Mouse (Mus musculus) adrenal gland, adult 10 weeks (tissue): ENCODE data around the gene Siva1. TPM values are rescaled to one million over a fixed set of nuclear protein-coding genes. Genes with fewer than 3 reads are reported as not detected.

Experiments
- polyA plus RNA-seq: library from polyadenylated mRNA; stranded (reverse); fragments of 350-450 nt; fragmentation: Illumina TruSeq; extraction: RNeasy Lipid Tissue Mini Kit (QIAGEN cat#74804); gene quantifications from one replicate; pipeline ENCODE4 v1.2.3, GENCODE M21; 2014; ENCODE audit warnings: low read depth, low replicate concordance

Siva1 gene
- 2.4 TPM for polyA plus RNA-seq

DNA sequence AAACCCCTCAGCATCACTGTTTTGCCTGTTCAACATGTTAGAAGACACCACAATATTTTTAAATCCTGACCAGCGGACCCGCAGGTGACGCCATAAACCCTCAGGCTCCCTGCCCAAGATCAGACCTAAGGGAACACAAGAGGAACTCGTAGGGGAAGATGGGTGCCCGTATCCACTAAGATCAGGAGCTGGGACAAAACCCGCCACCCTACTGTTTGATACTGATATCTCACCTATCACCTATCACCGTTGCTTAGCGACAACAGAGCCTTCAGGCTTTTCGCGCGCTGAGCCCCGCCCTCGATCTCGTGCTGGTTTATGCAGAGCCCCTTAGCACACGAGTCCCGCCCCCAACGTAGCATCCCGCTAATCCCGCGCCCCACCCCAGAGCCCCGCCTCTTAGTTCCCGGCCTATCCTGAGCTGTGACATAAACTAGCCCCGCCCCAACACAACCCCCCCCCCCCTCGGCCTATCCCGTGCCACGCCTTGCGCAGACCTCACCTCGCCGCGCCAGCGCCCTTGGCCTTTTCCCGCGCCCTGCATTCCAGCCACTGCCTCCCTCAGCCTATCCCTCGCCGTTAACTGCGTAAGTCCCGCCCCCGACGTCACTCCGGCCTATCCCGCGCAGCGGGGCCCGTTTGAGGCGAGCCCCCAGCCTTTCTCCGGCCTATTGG lies at the start of gene Siva1:
TSS of gene Siva1 (plus strand) at position 500 of the 675 bp plus-strand sequence.

DNA sequence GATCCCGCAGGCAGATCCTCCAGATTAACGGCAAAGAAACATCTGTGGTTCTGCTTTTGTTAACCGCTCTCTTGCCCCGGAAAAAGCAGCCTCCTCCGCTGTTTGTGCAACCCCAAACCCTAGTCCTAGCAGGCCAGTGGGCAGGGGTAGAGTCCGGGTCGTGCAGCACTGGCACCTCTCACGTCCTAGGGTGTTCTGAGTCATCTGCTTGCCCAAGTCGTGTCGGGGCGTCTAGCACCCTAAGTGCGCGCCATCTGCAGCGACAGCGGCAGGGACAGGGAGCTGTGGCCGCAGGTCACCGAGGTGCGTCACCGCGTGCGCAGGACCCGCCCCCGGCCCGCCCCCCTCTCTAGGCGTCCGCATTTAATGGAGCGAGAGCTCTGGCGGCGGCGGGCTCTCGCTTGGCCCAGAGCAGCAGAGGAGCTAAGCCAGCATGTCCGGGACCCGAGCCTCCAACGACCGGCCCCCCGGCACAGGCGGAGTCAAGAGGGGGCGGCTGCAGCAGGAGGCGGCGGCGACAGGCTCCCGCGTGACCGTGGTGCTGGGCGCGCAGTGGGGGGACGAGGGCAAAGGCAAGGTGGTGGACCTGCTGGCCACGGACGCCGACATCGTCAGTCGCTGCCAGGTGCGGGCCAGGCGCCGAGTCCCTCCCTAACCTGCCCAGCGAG lies 24.7 kb upstream of the Siva1 start, which contains the start of gene Adssl1:
TSS of gene Adssl1 (plus strand) at position 360 of the 668 bp plus-strand sequence.

DNA sequence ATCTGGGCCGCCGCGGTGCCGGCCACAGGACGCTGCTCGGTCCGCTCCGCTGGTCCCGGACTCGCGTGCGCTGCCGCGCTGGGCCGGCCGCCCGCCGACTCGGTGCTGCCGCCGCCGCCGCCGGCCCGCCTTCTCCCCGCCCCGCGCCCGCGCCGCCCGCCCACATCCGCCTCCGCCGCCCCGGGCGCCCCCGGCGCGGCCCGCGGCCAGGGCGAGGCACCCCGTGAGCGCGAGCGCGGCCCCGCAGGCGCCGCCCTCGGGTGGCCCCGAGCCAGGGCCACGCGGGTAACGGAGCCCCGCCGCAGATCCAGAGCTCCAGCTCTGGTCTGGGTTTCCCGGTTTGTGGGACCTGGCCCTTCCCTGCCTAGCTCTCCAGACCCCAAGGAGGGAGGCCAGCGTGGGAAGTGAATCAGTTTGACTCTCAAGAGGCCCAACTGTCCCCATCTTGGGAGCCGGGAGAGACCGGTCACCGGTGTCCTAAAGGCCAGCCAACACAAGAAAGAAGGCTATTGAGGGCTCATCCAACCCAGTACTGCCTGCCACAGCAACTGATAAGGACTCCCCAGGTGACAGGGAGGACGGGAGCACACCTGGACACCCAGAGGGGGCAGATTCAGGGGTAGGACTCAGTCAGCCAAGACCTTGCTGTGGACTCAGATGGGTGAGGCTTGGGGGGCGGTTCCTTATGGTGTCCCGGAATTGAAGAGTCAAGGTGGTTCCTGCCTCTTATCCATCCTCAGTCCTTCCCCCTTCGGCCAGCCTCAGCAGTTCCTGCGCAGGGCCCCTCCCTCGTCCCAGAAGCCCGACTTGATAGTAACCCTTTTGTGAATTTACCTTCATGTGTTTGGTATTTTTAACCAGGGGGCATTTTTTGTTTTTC lies 29.9 kb downstream of the Siva1 start, which contains the start of gene Akt1:
TSS of gene Akt1 (minus strand) at position 753 of the 880 bp plus-strand sequence.

DNA sequence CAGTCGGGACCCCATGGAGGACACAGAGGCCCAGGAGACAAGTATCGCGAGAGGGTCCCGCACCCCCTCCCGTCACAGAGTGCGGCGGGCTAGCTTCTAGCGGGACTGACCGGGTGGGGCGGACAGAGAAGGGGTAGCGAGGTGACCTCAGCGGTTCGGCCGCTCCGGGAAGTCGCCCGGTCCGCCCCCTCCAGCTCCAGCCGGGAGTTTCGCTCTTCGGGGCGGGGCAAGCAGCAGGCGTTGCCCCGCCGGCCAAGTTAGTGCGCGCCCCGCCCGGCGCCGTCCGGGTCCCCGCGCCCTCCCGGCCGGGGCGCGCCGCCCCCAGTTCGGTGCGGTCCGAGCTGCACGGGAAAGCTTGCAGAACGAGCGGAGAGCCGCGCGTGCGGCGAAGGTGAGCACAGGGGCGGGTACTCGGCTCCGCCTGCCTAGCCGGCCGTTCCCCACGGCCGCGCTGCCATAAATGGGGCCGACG lies 34.1 kb downstream of the Siva1 start, which contains the start of gene Zbtb42:
TSS of gene Zbtb42 (plus strand) at position 274 of the 472 bp plus-strand sequence.

Other genes with a start within 250 kb of the Siva1 start
- gene A530016L24Rik, start 155.2 kb upstream of the Siva1 start, polyA plus RNA-seq, result 2.0 TPM
- not detected for gene Tmem179, start 127.9 kb upstream of the Siva1 start, polyA plus RNA-seq
- gene Inf2, start 55.9 kb upstream of the Siva1 start, polyA plus RNA-seq, result 1.5 TPM
- 2.8 TPM for gene Adssl1, start 24.6 kb upstream of the Siva1 start, polyA plus RNA-seq
- 11.5 TPM for gene Akt1, start 30.2 kb downstream of the Siva1 start, polyA plus RNA-seq
- gene Zbtb42, start 34.1 kb downstream of the Siva1 start, polyA plus RNA-seq, result 0.58 TPM
- 12.4 TPM for gene Cep170b, start 75.8 kb downstream of the Siva1 start, polyA plus RNA-seq
- not detected for gene Pld4, start 116.0 kb downstream of the Siva1 start, polyA plus RNA-seq
- 1.1 TPM for gene Ahnak2, start 158.0 kb downstream of the Siva1 start, polyA plus RNA-seq
- gene Clba1, start 164.3 kb downstream of the Siva1 start, polyA plus RNA-seq, result 1.9 TPM
- gene Cdca4, start 184.7 kb downstream of the Siva1 start, polyA plus RNA-seq, result 6.9 TPM
- gene Gpr132, start 223.5 kb downstream of the Siva1 start, polyA plus RNA-seq, result not detected